Mouse (Mus musculus): ENCODE results near the gene Vmn2r9. TPM values are rescaled to one million over a fixed set of nuclear protein-coding genes. Genes with fewer than 3 reads are reported as not detected.
"Not testable (repeated sequence)": the region's sequence is repeated elsewhere in the genome, so short reads cannot be mapped to it uniquely, and the experiment has no call there.

Vmn2r9 gene
- not detected for total RNA-seq (2021)

DNA sequence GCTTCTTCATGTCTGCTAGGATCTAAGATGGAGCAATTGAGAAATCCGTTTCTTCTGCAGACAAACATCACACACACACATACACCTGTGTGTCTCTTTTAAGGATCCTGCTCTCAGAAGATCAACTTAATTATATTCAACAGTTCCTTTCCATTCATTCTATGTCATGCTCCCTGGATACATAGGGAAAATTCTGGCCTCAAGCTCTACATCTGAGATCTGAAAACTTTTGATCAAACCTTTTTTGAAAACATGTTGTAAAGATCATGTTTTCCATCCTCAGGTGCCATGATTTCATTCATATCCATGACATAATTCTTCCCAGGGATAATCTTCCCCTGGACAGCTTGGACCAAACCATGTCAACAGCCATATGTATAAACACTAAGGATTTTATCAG, at the start of gene Vmn2r9:
Gene Vmn2r9, minus strand, starts transcription at position 101 of the 400 bp plus-strand sequence.
- intact Hi-C loops (cut with DNase I): loop anchor here (10.0 kb wide), 1 partner anchor 232 kb away; no protein-coding TSS in a partner anchor
- DNase-seq (ENCODE audit: low spot score in 2 of 2): not testable (repeated sequence)

DNA sequence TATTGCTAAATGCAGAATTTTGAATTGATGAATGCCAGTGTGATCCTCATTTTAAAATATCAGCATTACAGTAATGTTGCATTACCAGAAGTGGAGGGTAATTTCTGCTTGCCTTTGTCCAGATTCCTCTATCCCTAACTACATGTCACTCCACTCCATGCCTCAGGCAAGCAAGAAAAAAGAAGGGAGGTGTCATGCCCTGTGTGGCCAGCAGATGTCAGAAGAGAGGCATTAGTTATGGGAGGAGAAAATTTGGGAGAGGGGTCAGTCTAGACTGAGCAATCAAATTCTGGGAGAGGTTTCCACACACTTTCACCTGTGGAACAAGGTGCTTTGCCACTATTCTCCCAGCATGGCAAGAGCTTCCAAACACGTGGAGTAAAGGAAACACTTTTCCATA, 14.3 kb upstream of the Vmn2r9 start:
- intact Hi-C loops (cut with DNase I); DNase-seq (ENCODE audit: low spot score in 2 of 2): not testable (repeated sequence)

DNA sequence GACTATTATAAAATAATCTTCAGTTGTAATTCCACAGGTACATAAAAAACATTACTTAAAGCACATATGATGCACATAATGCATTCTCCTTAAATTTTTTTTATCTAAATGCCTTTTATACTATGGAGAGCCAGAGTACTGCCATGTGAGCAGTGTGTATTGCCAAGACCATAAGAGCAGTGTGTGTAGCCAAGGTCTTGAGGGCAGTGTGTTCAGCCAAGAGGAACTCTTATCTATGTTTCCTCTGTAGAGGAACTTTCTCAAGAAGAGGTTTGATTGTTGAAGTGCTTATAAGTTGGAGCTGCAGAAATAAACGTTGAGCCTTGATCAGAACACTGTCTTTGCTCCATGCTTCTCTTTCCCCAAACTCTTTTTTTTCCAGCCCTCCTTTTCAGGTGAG, 2.9 kb downstream of the Vmn2r9 start:
- DNase-seq (ENCODE audit: low spot score in 2 of 2): no peak
- intact Hi-C loops (cut with DNase I): no loop called here

DNA sequence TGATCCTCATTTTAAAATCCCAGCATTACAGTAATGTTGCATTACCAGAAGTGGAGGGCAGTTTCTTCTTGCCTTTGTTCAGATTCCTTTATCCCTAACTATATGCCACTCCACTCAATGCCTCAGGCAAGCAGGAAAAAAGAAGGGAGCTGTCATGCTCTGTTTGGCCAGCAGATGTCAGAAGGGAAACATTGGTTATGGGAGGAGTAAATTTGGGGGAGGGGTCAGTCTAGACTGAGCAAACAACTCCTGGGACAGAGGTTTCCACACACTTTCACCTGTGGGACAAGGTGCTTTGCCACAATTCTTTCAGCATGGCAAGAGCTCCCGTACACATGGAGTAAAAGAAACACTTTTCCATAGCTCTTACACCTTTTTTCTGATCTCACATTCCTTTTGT, 16.2 kb downstream of the Vmn2r9 start:
- no peak for DNase-seq (ENCODE audit: low spot score in 2 of 2)
- intact Hi-C loops (cut with DNase I): no loop called here

DNA sequence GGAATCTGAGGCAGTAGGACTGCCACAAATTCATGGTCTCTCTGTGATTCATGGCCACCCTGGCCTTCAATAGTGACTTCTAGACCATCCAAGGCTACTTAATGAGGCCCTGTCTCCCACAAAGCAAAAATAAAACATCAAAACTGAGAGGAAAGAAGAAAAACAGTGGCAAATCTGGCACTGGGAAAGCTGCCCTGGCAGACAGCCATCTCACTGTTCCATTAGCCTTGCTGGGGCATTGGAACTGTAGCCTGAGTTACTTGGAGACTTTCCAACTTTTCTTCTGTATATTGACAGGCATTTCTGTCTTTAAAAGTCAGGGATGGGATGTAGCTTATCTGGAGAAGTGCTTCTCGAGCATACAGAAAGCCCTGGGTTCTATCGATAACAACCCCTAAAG, 29.1 kb downstream of the Vmn2r9 start:
- DNase-seq (ENCODE audit: low spot score in 2 of 2): no peak
- intact Hi-C loops (cut with DNase I): no loop called here

DNA sequence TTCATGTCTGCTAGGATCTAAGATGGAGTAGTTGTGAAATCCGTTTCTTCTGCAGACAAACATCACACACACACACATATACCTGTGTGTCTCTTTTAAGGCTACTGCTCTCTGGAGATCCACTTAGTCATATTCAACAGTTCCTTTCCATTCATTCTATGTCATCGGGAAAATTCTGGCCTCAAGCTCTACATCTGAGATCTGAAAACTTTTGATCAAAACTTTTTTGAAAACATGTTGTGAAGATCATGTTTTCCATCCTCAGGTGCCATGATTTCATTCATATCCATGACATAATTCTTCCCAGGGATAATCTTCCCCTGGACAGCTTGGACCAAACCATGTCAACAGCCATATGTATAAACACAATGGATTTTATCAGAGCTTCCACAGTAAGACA, 43.7 kb downstream of the Vmn2r9 start, which contains the start of gene Vmn2r8:
Gene Vmn2r8, minus strand, starts transcription at position 101 of the 400 bp plus-strand sequence.
- intact Hi-C loops (cut with DNase I); DNase-seq (ENCODE audit: low spot score in 2 of 2): not testable (repeated sequence)

DNA sequence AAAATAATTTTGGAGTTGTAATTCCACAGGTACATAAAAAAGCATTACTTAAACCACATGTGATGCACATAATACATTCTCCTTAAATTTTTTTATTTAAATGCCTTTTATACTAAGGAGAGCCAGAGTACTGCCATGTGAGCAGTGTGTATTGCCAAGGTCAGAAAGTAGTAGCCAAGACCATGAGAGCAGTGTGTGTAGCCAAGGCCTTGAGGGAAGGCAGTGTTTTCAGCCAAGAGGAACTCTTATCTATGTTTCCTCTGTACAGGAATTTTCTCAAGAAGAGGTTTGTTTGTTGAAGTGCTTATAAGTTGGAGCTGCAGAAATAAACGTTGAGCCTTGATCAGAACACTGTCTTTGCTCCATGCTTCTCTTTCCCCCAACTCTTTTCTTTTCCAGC, 48.8 kb downstream of the Vmn2r9 start:
- no peak for DNase-seq (ENCODE audit: low spot score in 2 of 2)
- intact Hi-C loops (cut with DNase I): no loop called here

DNA sequence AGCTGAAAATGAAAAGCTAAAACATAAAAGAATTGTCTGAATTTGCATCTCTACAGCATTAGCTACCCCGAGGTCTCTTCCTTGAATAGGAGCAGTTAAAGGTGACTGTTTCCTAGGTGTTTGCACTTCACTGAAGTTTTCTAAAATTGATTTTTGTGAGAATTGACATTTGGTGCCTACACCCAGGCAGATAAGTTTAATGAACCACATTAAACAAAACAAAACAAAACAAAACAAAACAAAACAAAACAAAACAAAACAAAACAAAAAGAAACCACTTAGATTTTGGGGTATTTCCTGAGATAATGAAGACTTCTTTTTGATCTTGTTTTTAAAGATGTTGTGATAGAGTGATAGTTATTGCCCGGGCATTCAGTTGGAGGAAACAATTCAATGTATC, 57.1 kb downstream of the Vmn2r9 start, which contains the start of gene Tmed11:
Gene Tmed11, minus strand, starts transcription at position 101 of the 400 bp plus-strand sequence.
- intact Hi-C loops (cut with DNase I); DNase-seq (ENCODE audit: low spot score in 2 of 2): not testable (repeated sequence)

DNA sequence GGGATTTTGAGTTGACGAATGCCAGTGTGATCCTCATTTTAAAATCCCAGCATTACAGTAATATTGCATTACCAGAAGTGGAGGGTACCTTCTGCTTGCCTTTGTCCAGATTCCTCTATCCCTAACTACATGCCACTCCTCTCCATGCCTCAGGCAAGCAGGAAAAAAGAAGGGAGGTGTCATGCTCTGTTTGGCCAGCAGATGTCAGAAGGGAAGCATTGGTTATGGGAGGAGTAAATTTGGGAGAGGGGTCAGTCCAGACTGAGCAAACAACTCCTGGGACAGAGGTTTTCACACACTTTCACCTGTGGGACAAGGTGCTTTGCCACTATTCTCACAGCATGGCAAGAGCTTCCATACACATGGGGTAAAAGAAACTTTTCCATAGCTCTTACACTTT, 62.0 kb downstream of the Vmn2r9 start:
- intact Hi-C loops (cut with DNase I); DNase-seq (ENCODE audit: low spot score in 2 of 2): not testable (repeated sequence)

Other genes starting within 250 kb of the Vmn2r9 start
- 10 to 100 TPM; 98.6 to 99.1 TPM for gene Gak, start 222.8 kb downstream of the Vmn2r9 start, total RNA-seq (2021)
- 10 to 100 TPM; 37.4 to 42.1 TPM for gene Tmem175, start 222.8 kb downstream of the Vmn2r9 start, total RNA-seq (2021)
- gene Idua, start 192.3 kb downstream of the Vmn2r9 start, total RNA-seq (2021): 10 to 100 TPM; 11.4 to 15.0 TPM
- gene Dgkq, start 182.9 kb downstream of the Vmn2r9 start, total RNA-seq (2021): 10 to 100 TPM; 46.9 to 57.7 TPM
- 1 to 10 TPM; 1.3 to 1.5 TPM for gene Slc26a1, start 177.0 kb downstream of the Vmn2r9 start, total RNA-seq (2021)
- 10 to 100 TPM; 20.0 to 20.6 TPM for gene Fgfrl1, start 160.2 kb downstream of the Vmn2r9 start, total RNA-seq (2021)
- not detected for gene Rnf212, start 77.6 kb downstream of the Vmn2r9 start, total RNA-seq (2021)
- not detected for gene Tmed11, start 57.2 kb downstream of the Vmn2r9 start, total RNA-seq (2021)
- not detected for gene Vmn2r8, start 43.8 kb downstream of the Vmn2r9 start, total RNA-seq (2021)
- not detected for gene Vmn2r10, start 153.9 kb upstream of the Vmn2r9 start, total RNA-seq (2021)
- gene Vmn2r11, start 207.0 kb upstream of the Vmn2r9 start, total RNA-seq (2021): not detected
- not detected for gene Vmn2r12, start 245.3 kb upstream of the Vmn2r9 start, total RNA-seq (2021)